Mouse (Mus musculus) kidney, adult 2 months (tissue): ENCODE measurements around the gene Wdr20.
"Not testable (repeated sequence)": the region's sequence is repeated elsewhere in the genome, so short reads cannot be mapped to it uniquely, and the experiment has no call there.

Experiments
- CTCF ChIP-seq: fragments of 200-500 bp; conservative IDR thresholded peaks from 2 replicates; pipeline ENCODE4 v1.5.1; 2011; ENCODE audit warnings: low read depth, mild to moderate bottlenecking, control low read depth, low read length, moderate library complexity, mixed read lengths; ENCODE audit not compliant: insufficient read depth, insufficient read length
- POLR2A ChIP-seq: fragments of 200-500 bp; IDR thresholded peaks from one replicate; pipeline ENCODE4 v1.6.1; 2011; ENCODE audit warnings: low read depth, low read length, control low read depth

DNA sequence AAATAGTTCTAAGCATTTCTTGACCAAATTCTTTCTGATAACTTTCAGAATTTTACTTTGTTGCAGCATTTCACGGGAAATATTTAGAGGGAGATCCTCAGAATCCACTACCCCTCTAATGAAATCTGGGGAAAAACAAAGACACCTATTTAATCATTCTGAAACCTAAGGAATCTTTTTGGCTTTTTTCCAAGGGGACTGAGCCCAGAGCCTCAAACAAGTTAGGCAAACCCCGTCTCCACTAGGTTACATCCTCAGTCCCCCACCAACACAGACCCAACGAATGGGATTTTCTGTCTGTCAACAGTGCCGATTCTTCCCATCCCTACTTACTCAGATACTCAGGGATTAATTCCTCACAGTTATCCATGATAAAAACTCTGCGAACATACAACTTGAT is 44.4 kb upstream of the Wdr20 start:
- not testable (repeated sequence) for TF ChIP-seq CTCF, POLR2A
